Mouse (Mus musculus) liver, embryonic 15.5 days (tissue): ENCODE measurements around the gene Adarb1. TPM values are rescaled to one million over a fixed set of nuclear protein-coding genes. Genes with fewer than 3 reads are reported as not detected.

Experiments
- ATAC-seq: fragments of 200-750 bp; cut with Nextera tagmentation; 2 replicates; pipeline ENCODE4 v1.8.0; 2017; ENCODE audit warnings: moderate number of reproducible peaks, mild to moderate bottlenecking, moderate library complexity; ENCODE audit not compliant: insufficient read depth
- H3K27ac ChIP-seq: fragments of 300-500 bp; sonication (generic); replicated peaks from 2 replicates; pipeline ENCODE4 v1.5.1; 2015; ENCODE audit warnings: mild to moderate bottlenecking, inconsistent platforms
- H3K27me3 ChIP-seq: fragments of 300-500 bp; sonication (generic); 2 replicates; pipeline ENCODE4 v1.6.1; 2015; ENCODE audit warnings: mild to moderate bottlenecking, inconsistent platforms
- H3K36me3 ChIP-seq: fragments of 300-500 bp; sonication (generic); replicated peaks from 2 replicates; pipeline ENCODE4 v1.6.1; 2015; ENCODE audit warnings: moderate library complexity, mild to moderate bottlenecking, inconsistent platforms
- H3K4me1 ChIP-seq: fragments of 300-500 bp; sonication (generic); replicated peaks from 2 replicates; pipeline ENCODE4 v1.6.1; 2015; ENCODE audit warnings: inconsistent platforms
- H3K4me2 ChIP-seq: fragments of 300-500 bp; sonication (generic); 2 replicates; pipeline ENCODE4 v1.6.1; 2015; ENCODE audit warnings: moderate library complexity, mild to moderate bottlenecking, inconsistent platforms
- H3K4me3 ChIP-seq: fragments of 300-500 bp; sonication (generic); replicated peaks from 2 replicates; pipeline ENCODE4 v1.5.1; 2015; ENCODE audit warnings: mild to moderate bottlenecking, inconsistent platforms
- H3K9ac ChIP-seq: fragments of 300-500 bp; sonication (generic); 2 replicates; pipeline ENCODE4 v1.6.1; 2015; ENCODE audit warnings: moderate library complexity, mild to moderate bottlenecking, inconsistent platforms
- H3K9me3 ChIP-seq: fragments of 300-500 bp; sonication (generic); replicated peaks from 2 replicates; pipeline ENCODE4 v1.6.1; 2016; ENCODE audit warnings: inconsistent platforms
- WGBS: fragments of 180-500 bp; shearing (Covaris S2); methylation state at CpG from one replicate; pipeline ENCODE4 v1.1.7; 2015; ENCODE audit warnings: mixed read lengths; ENCODE audit not compliant: insufficient replicate concordance; 5-methylcytosine and 5-hydroxymethylcytosine counted together
- polyA plus RNA-seq: library from polyadenylated mRNA; unstranded; fragments of >200 nt; fragmentation: Nextera tagmentation; extraction: Ambion mirVana; gene quantifications from 2 replicates; pipeline ENCODE4 v1.2.1, GENCODE M21; 2015

The Adarb1 gene
- polyA plus RNA-seq, 1 experiment from 2014 or later: 1.6 TPM

- WGBS: 19% methylated on average over 23 of the region's 23 CpGs
- ATAC-seq: peak; percentile 49; the same call in 1 of the 2 replicates
- no peaks in the 10 kb centered on the region for H3K4me1 ChIP-seq
- no peaks in the 10 kb centered on the region for H3K36me3 ChIP-seq
- peak overlapping the region; percentile 13; the same call in 1 of the 2 replicates for H3K4me2 ChIP-seq
- no peaks in the 10 kb centered on the region for H3K9me3 ChIP-seq
- H3K9ac ChIP-seq: no peak overlapping the region
- H3K27me3 ChIP-seq: peaks cover 30% of the 10 kb centered on the region
- no peak overlapping the region for H3K27ac ChIP-seq
- no peak overlapping the region for H3K4me3 ChIP-seq
Measured at GRCm38 (mm10) chr10:77449315-77450158, 31.5 kb upstream of the Adarb1 start.

GRCm38 (mm10) chr10:77448698-77449247, 30.7 kb upstream of the Adarb1 start:
- H3K27me3 ChIP-seq: peaks cover 30% of the 10 kb centered on the region
- H3K36me3 ChIP-seq: no peaks in the 10 kb centered on the region
- no peak overlapping the region for H3K4me2 ChIP-seq
- no peak overlapping the region for H3K27ac ChIP-seq
- H3K4me1 ChIP-seq: no peaks in the 10 kb centered on the region
- 29% methylated on average over 6 of the region's 6 CpGs for WGBS
- peak; percentile 52; the same call in 1 of the 2 replicates for ATAC-seq
- H3K9ac ChIP-seq: no peak overlapping the region
- H3K4me3 ChIP-seq: no peak overlapping the region
- H3K9me3 ChIP-seq: no peaks in the 10 kb centered on the region

GRCm38 (mm10) chr10:77448209-77448608, 30.1 kb upstream of the Adarb1 start:
- Histone ChIP-seq H3K36me3 (no peaks in the 10 kb centered on the region), H3K27ac (no peak overlapping the region), H3K4me3 (no peak overlapping the region), H3K9me3 (no peaks in the 10 kb centered on the region), H3K27me3 (peaks cover 30% of the 10 kb centered on the region), H3K9ac (no peak overlapping the region), H3K4me2 (no peak overlapping the region), H3K4me1 (no peaks in the 10 kb centered on the region)
- ATAC-seq: no peak
- WGBS: 68% methylated on average over 7 of the region's 7 CpGs

GRCm38 (mm10) chr10:77447755-77448154, 29.7 kb upstream of the Adarb1 start:
- Histone ChIP-seq H3K4me2 (no peak overlapping the region), H3K4me1 (no peaks in the 10 kb centered on the region), H3K27me3 (peaks cover 30% of the 10 kb centered on the region), H3K9ac (no peak overlapping the region), H3K9me3 (no peaks in the 10 kb centered on the region), H3K27ac (no peak overlapping the region), H3K4me3 (no peak overlapping the region), H3K36me3 (no peaks in the 10 kb centered on the region)
- 24% methylated on average over 2 of the region's 2 CpGs for WGBS
- ATAC-seq: no peak

- ATAC-seq: no peak
- H3K4me3 ChIP-seq: no peak overlapping the region
- 0 out of 2 replicates have a peak, but pooled peaks cover 3% of the 10 kb centered on the region for H3K4me1 ChIP-seq
- no peaks in the 10 kb centered on the region for H3K36me3 ChIP-seq
- H3K9ac ChIP-seq: no peak overlapping the region
- no peak overlapping the region for H3K27ac ChIP-seq
- WGBS: 60% methylated on average over 4 of the region's 4 CpGs
- no peaks in the 10 kb centered on the region for H3K9me3 ChIP-seq
- H3K27me3 ChIP-seq: 0 out of 2 replicates have a peak, but pooled peaks cover under 1% of the 10 kb centered on the region
- no peak overlapping the region for H3K4me2 ChIP-seq
Measured at GRCm38 (mm10) chr10:77442250-77442649, 24.2 kb upstream of the Adarb1 start.

- H3K4me2 ChIP-seq: no peak overlapping the region
- 66% methylated on average over 3 of the region's 3 CpGs for WGBS
Measured at GRCm38 (mm10) chr10:77441812-77442211, 23.7 kb upstream of the Adarb1 start.

GRCm38 (mm10) chr10:77440841-77441755, 23.0 kb upstream of the Adarb1 start:
- no peaks in the 10 kb centered on the region for H3K27me3 ChIP-seq
- WGBS: 51% methylated on average over 19 of the region's 19 CpGs
- H3K4me3 ChIP-seq: no peak overlapping the region
- no peak overlapping the region for H3K9ac ChIP-seq
- no peaks in the 10 kb centered on the region for H3K9me3 ChIP-seq
- H3K4me2 ChIP-seq: no peak overlapping the region
- 0 out of 2 replicates have a peak, but pooled peaks cover 3% of the 10 kb centered on the region for H3K4me1 ChIP-seq
- no peaks in the 10 kb centered on the region for H3K36me3 ChIP-seq
- no peak overlapping the region for H3K27ac ChIP-seq
- ATAC-seq: no peak

More at GRCm38 (mm10) chr10:77441812-77442211, 23.7 kb upstream of the Adarb1 start:
- Histone ChIP-seq H3K36me3 (no peaks in the 10 kb centered on the region), H3K9ac (no peak overlapping the region), H3K4me1 (0 out of 2 replicates have a peak, but pooled peaks cover 3% of the 10 kb centered on the region), H3K27me3 (no peaks in the 10 kb centered on the region), H3K9me3 (no peaks in the 10 kb centered on the region), H3K4me3 (no peak overlapping the region), H3K27ac (no peak overlapping the region)
- no peak for ATAC-seq

- no peaks in the 10 kb centered on the region for H3K27me3 ChIP-seq
- H3K36me3 ChIP-seq: no peaks in the 10 kb centered on the region
- 28% methylated on average over 6 of the region's 6 CpGs for WGBS
- no peak for ATAC-seq
- no peaks in the 10 kb centered on the region for H3K9me3 ChIP-seq
- no peak overlapping the region for H3K27ac ChIP-seq
- H3K4me1 ChIP-seq: 0 out of 2 replicates have a peak, but pooled peaks cover 3% of the 10 kb centered on the region
- no peak overlapping the region for H3K4me2 ChIP-seq
- no peak overlapping the region for H3K9ac ChIP-seq
- H3K4me3 ChIP-seq: no peak overlapping the region
Measured at GRCm38 (mm10) chr10:77440286-77440685, 22.2 kb upstream of the Adarb1 start.

- no peak overlapping the region for H3K9ac ChIP-seq
- no peaks in the 10 kb centered on the region for H3K9me3 ChIP-seq
- 50% methylated on average over 3 of the region's 3 CpGs for WGBS
- no peaks in the 10 kb centered on the region for H3K36me3 ChIP-seq
- no peak overlapping the region for H3K4me2 ChIP-seq
- H3K4me3 ChIP-seq: no peak overlapping the region
- no peak overlapping the region for H3K27ac ChIP-seq
- no peak for ATAC-seq
- no peaks in the 10 kb centered on the region; the same call in 1 of the 2 replicates for H3K27me3 ChIP-seq
- H3K4me1 ChIP-seq: 0 out of 2 replicates have a peak, but pooled peaks cover 3% of the 10 kb centered on the region
Measured at GRCm38 (mm10) chr10:77439026-77439425, 21.0 kb upstream of the Adarb1 start.

- Histone ChIP-seq H3K9me3 (no peaks in the 10 kb centered on the region), H3K36me3 (no peaks in the 10 kb centered on the region), H3K4me3 (no peak overlapping the region), H3K4me2 (no peak overlapping the region), H3K27ac (no peak overlapping the region), H3K27me3 (no peaks in the 10 kb centered on the region; the same call in 1 of the 2 replicates), H3K4me1 (0 out of 2 replicates have a peak, but pooled peaks cover 3% of the 10 kb centered on the region), H3K9ac (no peak overlapping the region)
- no peak for ATAC-seq
- WGBS: 26% methylated on average over 1 of the region's 1 CpGs
Measured at GRCm38 (mm10) chr10:77438021-77438420, 20.0 kb upstream of the Adarb1 start.
